Mouse (Mus musculus): ENCODE data around the gene 1700056E22Rik.

The 1700056E22Rik gene

DNA sequence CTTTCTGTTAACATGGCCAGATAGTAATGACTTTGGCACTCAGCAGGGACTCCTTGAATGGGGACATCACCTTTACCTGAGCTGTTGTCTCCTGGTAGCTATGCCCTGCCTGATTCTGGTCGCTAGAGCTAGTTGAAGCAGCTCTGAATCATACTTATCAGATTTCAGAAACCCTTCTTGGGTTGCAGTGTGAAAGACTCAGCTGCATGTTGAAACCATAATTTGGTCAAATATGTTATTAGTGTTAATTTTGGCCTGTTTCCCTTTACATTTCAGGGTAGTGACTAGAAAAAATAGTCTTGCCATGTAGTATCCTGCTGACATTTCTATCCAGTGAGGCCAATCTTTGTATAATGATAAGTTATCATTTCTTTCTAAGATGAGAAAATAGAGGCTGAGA lies 17.2 kb upstream of the 1700056E22Rik start:
- no peak for DNase-seq (ENCODE audit: low spot score)

GRCm38 (mm10) chr1:184048675-184049418 lies 14.7 kb upstream of the 1700056E22Rik start:
- DNase-seq (ENCODE audit: low spot score), result no peak

DNA sequence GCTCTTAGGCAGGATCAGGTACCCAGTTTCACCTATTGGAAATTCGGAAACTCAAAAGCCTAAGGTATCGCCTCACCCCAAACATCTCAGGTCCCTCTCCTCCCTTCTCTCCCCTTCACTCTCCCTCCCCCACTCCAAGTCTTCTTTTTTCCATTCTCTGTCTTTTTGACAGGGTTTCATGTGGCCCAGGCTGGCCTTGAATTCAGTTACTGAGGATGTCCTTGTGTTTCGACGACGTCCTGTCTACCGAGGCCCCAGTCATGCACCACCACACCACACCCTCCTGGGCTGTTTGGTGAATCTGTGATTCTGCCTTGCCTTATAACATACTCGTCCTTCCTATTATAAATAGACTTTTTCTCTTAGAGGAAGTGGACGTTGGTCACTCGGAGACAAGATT lies 13.7 kb upstream of the 1700056E22Rik start:
- no peak for DNase-seq (ENCODE audit: low spot score)

DNA sequence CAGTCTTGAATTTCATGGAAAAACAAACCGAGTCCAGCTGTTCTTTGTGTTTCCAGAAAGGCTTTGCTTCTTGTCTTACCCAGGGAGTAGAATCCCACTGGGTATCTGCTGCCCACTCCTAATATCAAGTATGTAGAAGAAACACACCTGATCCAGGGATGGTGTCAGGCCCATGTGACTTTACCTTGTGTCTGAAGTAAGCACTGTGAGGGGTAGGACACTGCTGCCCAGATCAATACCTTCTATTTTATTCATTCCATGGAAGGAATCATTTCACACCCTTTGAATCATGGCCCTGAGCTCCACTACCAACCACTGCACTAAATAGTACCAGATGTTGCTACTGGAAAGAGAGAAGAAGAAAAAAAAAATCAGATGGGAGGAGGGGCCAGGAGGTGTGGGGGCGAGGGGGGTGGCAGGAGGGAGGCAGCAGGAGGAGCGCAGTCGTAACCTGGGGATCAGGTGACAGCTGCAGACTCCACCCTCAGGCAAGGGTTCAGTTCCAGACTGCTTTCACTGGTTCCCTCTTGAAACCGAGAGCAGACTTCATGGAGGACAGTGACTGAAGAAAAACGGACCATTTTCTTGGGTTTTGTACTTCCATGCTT lies 12.1 kb upstream of the 1700056E22Rik start:
- DNase-seq (ENCODE audit: low spot score), result no peak

- no peak for DNase-seq (ENCODE audit: low spot score)
Observed at GRCm38 (mm10) chr1:184043391-184043790, 9.3 kb upstream of the 1700056E22Rik start.

- DNase-seq (ENCODE audit: low spot score), result no peak
Observed at GRCm38 (mm10) chr1:184042745-184043144, 8.6 kb upstream of the 1700056E22Rik start.

DNA sequence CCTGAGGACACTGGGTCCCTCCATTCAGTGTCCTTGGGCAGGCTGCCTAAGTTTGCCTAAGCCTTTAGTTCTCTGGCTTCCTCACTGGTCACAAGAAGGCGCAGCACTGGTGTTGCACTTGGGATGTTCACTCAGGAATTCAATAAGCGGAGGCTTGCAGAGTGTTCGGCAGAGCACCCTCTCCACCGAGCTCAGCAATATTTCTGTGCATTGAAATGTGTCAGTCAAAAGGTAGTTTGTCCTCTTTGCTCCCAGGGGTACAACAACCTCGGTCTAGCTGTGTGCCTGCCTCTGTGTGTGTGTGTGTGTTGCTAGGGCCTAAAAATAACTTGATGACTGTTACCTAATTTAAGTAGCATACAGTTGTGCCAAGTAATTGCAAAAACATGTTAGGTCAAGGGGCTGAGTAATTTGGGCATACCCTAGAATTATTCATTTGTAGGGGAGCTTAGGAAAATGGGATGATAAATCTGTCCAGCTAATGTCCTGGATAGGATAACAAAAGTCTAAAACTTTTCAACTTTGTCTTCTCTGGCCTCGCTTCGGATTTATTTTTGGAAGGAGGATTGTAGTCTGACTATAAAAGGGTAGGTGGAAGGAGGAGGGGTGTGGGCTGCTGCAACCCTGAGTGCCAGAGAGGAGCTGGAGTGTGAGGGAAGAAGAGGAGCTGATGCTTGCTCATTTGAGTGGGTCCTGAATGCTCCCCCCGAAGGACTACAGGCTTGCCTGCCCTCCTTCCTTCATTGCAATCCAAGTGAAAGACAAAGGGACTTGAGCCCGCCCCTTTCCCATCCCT lies 7.9 kb upstream of the 1700056E22Rik start:
- DNase-seq (ENCODE audit: low spot score), result no peak

- no peak for DNase-seq (ENCODE audit: low spot score)
Observed at GRCm38 (mm10) chr1:184040906-184041305, 6.8 kb upstream of the 1700056E22Rik start.

DNA sequence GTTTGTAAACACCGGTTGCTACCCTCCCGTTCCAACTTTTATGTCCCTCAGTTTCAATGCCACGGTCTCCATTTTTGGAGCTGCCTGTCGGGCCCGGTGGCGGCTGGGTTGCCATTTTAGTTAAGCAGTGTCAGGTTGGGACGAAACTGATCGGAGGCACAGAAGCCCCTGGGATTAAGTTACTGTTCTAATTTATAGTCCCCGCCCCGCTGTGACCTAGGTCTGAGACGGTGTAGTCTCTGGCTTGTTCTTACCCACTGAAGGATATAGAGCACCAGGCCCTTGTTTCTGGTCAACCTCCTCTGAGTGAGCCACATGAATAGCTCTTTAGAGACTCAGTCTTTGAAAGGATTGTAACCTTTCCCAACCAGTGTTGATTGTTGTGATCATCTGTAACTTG lies 6.1 kb upstream of the 1700056E22Rik start:
- DNase-seq (ENCODE audit: low spot score), result no peak

DNA sequence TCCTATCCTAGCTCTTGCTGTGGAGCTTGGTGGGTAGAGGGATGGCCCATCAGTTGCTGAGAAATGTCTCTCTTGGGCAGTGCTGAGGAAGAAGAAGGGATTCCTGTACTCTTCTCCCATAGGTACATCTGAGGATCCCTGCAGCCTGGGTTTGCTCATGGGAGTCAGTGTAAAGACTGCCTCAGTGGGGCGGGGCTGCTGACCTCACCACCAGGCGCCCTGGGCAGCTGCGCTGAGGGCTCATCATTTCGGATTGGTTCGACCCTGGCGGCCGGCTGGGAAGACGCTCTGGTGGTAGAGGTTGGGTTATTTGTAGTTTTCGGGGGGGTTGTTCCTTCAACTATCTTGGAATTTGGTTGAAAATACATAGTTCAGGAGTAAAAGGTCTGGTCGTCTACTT lies 5.2 kb upstream of the 1700056E22Rik start:
- DNase-seq (ENCODE audit: low spot score), result no peak

GRCm38 (mm10) chr1:184037802-184038201 lies 3.7 kb upstream of the 1700056E22Rik start:
- DNase-seq (ENCODE audit: low spot score), result no peak

- no peak for DNase-seq (ENCODE audit: low spot score)
Observed at GRCm38 (mm10) chr1:184035346-184035903, 1.3 kb upstream of the 1700056E22Rik start.

DNA sequence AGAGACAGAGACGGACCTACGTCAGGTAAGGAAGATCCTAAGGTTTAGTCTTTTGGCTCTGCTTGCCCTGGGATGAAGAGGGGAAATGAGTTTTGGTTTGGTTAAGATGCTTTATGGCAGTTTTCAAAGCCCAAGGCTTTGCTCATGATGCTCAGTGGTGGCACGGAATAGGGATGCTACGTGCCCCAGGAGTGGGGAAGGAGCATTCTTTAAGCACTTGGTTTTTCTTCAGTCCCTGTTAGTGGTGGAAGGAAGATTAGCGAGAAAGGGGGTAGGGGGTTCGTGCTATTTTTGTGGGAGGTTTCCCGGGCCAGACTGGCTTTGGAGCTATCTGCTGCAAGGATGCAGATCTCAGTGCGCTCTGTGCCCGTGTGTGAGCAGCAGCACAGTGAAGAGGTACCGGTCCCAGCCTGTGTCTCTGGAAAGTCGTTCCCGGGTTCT lies 660 bp upstream of the 1700056E22Rik start:
- DNase-seq (ENCODE audit: low spot score), result no peak

DNA sequence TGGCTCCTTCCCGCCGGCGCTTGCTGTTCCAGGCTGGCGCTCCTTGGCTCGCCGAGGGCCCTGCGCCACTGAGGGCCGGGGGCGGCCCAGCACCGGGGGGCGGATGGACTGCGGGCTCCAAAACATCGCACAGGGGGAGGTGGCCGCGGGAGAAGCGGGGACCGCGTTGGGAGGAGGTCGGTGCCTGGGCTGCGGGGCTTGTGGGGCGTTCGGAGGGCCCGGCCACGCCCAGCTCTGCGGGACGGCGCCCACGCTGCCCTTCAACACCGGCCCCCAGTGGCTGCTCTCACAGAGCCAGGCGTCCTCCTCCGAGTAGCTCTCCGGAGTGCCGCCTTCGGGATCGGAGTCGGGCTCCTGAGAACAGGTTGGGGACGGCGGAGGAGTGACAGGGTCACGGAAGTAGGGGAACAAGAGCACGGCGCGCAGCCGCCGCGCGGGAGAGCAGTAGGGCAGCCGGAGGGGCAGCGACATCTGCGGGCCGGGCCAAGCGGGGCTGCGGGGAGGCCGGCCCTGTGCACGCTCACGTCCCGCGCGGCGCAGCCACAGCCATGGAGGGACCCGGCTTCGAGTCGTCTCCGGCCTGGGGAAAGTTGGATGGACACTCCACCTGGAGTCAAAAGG lies 601 bp downstream of the 1700056E22Rik start:
- DNase-seq (ENCODE audit: low spot score), result no peak

GRCm38 (mm10) chr1:184032682-184033389 lies 1.3 kb downstream of the 1700056E22Rik start:
- no peak for DNase-seq (ENCODE audit: low spot score)

DNA sequence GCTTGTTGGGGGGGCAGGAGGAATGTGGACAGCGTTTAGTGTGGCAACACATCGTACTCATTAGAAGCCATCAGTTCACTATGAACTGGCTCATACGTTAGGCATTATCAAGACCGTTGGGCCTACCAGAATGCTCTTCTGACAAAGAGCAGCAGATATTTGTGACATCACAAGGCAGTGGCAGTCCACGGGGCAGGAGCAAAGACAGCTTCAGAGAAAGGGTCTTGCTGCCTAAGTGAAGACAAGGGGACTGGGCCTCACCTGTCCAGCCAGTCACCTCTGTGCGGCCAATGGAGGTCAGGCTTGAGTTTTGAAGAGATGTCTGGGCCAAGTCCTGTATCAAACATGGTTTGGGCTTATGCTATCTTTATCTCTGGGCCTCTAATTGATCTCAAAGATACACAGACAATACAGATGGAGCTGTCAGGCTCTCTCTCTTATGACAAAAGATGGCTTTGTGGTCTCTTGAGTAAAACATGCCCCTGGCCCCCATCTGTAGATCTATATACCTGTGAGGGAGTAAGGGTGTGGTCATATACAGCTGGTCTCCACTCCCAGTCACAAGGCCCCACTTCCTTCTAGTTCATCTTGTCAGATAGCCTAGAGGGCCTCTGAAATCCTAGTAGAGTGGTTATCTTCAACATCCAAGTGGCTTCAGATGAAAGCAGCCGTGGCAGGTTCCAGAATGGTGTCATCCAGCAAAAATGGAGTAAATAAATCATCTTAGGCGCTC lies 3.9 kb downstream of the 1700056E22Rik start:
- no peak for DNase-seq (ENCODE audit: low spot score)

- no peak for DNase-seq (ENCODE audit: low spot score)
Observed at GRCm38 (mm10) chr1:184027039-184027438, 7.1 kb downstream of the 1700056E22Rik start.

GRCm38 (mm10) chr1:184025079-184025478 lies 9.0 kb downstream of the 1700056E22Rik start:
- DNase-seq (ENCODE audit: low spot score), result no peak

GRCm38 (mm10) chr1:184024631-184025030 lies 9.5 kb downstream of the 1700056E22Rik start:
- DNase-seq (ENCODE audit: low spot score), result no peak

DNA sequence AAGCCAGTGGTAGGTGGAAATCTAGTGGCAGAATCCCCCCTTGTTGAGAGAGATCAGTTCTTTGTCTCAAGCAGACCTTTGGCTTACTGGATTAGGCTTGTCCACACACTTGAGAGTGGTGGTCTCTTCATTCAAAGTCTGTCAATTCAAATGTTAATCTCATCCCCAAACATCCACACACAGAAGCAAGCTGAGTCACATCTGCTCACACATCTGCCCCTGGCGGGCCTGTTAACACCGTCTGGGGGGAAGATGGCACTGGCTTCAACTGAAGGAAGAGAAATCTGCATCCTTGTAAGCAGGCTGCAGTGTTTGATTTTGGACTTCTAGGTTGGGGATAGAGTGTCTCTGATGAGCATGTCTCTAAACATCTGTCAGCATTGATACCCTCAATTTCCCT lies 10.1 kb downstream of the 1700056E22Rik start:
- DNase-seq (ENCODE audit: low spot score), result no peak

DNA sequence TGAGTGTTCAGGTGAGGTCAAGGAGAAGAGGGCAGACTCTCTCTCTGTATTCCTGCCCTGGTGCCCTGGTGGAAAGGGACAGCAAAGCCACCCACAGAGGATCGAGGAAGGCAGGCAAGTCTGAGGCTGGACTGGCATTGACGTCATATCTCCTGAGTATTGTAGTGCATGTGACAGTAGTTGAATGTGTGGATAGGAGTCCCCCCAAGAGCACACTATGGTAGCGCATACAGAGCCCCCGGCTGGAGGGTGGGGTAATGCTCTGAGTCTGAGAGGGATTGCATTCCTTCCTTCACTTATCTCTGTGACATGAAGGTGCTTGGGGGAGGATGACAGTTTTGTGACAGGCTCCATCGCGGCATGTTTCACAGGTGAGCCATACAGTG lies 14.4 kb downstream of the 1700056E22Rik start:
- no peak for DNase-seq (ENCODE audit: low spot score)

Measured in layer of hippocampus, adult 11-12 months (tissue).